Mouse (Mus musculus): ENCODE results near the gene Lgals8.

DNA sequence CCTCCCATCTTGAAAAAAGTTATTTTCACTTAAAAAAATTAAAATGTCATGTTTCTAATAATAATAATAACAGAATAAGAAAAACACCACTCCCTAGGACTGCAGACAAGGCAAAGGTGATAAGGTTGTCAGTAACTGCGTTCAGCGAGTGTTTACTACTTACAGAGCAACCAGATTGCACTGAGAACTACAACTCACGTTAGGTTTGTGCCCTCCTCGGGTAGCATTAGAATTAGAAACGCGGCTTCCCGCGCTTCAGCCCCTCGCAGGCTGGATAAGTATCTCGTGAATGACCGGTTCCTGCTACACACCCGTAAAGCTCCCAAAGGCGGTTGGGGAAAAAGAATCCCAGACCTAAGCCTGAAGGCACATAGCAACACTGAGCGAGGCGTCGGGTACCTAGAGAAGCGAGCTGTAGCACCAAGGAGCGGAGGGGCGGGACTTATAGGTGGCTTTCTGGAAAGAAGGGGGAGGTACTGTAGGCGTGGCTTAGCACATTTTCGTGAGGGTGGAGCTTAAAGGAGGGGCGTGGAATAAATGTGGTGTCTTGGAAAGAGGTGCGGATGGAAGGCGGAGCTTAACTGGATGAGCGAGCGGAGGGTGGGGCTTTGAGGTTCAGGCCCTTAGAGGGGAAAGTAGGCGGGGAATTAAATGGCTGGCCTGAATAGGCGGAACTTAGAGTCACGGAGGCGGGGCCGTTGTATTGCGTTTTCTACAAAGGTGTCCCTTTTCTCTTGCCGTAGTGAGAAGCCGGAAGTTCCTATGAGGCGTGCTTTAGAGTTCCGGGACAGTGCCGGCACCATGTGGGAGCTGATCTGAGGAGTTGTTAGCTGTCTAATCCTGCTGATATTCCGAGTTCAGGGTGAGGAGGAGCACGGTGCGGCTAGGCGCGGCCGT lies 69.9 kb downstream of the Lgals8 start, which contains the start of gene Heatr1:
- peak; percentile 31; the same call in 1 of the 2 replicates for TF ChIP-seq POLR2A (IDR thresholded peaks at IDR 0.05; ENCODE audit: insufficient read depth, low read depth, low read length)
- TF ChIP-seq CTCF (IDR thresholded peaks at IDR 0.05): no peak
